Mouse (Mus musculus) cerebellum, adult 8-10 months (tissue): ENCODE measurements around the gene C9orf72.
"Not testable (repeated sequence)": the region's sequence is repeated elsewhere in the genome, so short reads cannot be mapped to it uniquely, and the experiment has no call there.

Experiments used
- DNase-seq: peaks from one replicate; pipeline ENCODE4 v3.0.0; 2022

The C9orf72 gene

GRCm38 (mm10) chr4:35225734-35226495, at the start of gene C9orf72:
Gene C9orf72, minus strand, starts transcription at chr4:35226175.
- DNase-seq: peak; percentile 97

- DNase-seq: no peak
These were observed 33.0 kb upstream of the C9orf72 start for GRCm38 (mm10) chr4:35259006-35259405.

DNA sequence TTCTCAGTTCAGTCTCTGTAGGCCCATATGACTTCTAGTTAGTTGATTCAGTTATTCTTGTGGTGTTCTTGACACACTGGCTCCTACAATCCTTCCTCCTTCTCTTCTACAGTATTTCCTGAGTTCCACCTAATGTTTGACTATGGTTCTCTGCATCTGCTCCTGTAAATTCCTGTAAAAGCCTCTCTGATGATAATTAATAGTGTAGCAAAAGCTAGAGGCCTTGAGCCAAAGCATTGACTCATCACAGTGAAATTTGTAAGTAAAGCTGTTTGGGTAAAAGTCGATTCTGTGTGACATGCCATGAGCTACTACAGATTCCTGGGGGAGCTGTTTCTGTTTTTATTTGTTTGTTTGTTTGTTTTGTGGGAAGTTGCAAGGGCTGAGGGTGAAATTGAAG, 18.0 kb upstream of the C9orf72 start:
- no peak for DNase-seq

DNA sequence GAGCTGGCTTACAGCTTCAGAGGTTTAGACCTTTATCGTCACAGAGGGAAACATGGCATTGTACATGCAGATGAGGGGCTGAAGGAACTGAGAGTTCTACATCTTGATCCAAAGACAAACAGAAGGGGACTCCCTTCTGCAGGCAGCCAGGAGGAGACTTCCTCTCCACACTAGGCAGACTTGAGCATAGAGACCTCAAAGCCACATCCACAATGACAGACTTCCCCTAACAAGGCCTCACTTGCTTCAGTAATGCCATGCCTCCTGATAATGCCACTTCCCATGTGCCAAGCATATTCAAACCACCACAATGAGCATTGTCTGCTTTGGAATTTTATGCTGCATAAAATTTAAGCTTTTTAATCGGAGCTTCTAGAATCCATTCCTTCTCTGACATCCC, 15.8 kb upstream of the C9orf72 start:
- DNase-seq: no peak

- no peak for DNase-seq
These were observed 12.7 kb upstream of the C9orf72 start for GRCm38 (mm10) chr4:35238696-35239095.

DNA sequence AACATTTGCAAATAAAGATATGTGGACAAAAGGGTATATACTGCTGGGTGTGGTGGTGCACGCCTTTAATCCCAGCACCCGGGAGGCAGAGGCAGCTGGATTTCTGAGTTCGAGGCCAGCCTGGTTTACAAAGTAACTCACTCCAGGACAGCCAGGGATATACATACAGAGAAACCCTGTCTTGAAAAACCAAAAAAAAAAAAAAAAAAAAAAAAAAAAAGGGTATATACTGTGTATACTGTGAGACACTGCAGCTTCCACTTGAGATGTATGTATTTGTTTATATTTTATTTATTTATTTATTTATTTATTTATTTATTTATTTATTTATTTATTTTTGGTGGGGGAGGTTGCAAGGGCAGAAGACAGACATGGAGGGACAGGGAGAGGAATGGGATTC, 12.3 kb upstream of the C9orf72 start:
- not testable (repeated sequence) for DNase-seq

DNA sequence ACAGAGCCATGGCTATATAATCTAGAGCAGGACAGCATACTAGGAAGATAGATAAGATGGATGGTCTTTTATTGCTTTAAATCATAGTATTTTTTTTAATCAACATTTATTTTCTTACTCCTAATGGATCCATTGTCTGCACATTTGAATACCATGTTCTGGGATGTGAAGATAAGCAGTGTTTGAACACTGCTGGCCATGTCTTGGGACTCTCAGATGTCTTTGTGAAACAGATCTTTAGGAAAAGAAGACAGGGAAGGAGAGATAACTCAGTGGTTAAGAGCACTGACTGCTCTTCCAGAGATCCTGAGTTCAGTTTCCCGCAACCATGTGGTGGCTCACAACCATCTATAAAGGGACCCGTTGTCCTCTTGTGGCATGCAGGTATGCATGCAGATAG, 10.3 kb upstream of the C9orf72 start:
- no peak for DNase-seq

DNA sequence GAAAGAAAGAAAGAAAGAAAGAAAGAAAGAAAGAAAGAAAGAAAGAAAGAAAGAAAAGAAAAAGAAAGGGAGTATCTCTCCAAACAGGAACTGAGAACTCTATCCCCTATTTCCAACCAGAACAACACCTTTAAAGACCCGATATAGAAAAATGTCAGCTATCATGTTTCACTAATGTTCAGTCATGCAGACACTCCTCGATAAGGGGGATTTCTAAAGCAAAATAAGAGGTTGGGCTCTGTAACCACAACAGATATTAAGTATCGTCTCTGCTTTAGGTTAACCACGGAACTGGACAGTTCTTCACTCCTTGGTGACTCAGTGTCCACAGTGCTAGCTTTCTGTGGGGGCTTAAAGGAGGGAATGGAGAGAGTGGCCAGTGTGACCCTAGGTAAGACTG, 2.3 kb upstream of the C9orf72 start:
- no peak for DNase-seq

- DNase-seq: no peak
These were observed 569 bp upstream of the C9orf72 start for GRCm38 (mm10) chr4:35226496-35226992.

- no peak for DNase-seq
These were observed 738 bp downstream of the C9orf72 start for GRCm38 (mm10) chr4:35225141-35225733.

GRCm38 (mm10) chr4:35224101-35224500, 1.9 kb downstream of the C9orf72 start:
- DNase-seq: no peak

GRCm38 (mm10) chr4:35223376-35223988, 2.5 kb downstream of the C9orf72 start:
- no peak for DNase-seq

GRCm38 (mm10) chr4:35221903-35222302, 4.1 kb downstream of the C9orf72 start:
- no peak for DNase-seq

GRCm38 (mm10) chr4:35221131-35221530, 4.8 kb downstream of the C9orf72 start:
- DNase-seq: no peak

- DNase-seq: no peak
These were observed 5.8 kb downstream of the C9orf72 start for GRCm38 (mm10) chr4:35220108-35220731.

- no peak for DNase-seq
These were observed 21.3 kb downstream of the C9orf72 start for GRCm38 (mm10) chr4:35204659-35205058.

DNA sequence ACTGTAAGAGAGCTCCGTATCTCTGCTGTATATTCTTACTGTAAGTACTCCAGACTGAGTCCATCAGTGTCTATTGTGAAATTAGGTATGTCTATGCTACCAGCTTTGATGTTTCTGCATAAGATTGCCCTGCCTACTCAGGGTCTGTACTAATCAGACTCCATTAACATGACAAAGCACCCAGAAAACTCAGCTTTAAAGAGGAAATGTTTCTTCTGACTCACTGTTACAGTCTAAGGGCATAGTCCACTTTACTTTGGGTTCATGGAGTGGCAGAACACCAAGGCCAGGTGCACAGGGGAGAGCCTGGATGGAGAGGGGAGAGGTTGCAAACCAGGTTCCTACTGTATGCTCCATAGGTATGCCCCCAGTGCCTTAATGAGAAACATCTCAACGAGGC, 22.3 kb downstream of the C9orf72 start:
- no peak for DNase-seq

DNA sequence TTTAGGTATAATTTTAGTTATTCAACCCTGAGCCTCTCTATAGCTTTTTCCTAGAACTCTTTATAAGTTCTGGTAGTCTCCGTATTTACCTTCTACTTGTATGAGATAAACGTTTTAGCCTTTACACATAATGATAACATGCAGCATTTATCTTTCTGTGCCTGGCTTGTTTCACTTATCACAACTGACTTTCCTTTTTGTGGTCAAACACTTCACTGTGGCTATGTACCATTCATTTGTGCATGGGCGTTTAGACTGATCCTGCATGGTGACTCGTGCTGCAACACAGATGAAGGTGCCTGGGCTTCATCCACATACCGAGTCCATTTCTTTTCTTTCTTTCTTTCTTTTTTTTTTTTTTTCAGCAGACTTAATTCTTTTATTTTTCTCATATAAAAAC, 24.3 kb downstream of the C9orf72 start:
- DNase-seq: no peak

GRCm38 (mm10) chr4:35192725-35193124, 33.2 kb downstream of the C9orf72 start:
- DNase-seq: no peak

DNA sequence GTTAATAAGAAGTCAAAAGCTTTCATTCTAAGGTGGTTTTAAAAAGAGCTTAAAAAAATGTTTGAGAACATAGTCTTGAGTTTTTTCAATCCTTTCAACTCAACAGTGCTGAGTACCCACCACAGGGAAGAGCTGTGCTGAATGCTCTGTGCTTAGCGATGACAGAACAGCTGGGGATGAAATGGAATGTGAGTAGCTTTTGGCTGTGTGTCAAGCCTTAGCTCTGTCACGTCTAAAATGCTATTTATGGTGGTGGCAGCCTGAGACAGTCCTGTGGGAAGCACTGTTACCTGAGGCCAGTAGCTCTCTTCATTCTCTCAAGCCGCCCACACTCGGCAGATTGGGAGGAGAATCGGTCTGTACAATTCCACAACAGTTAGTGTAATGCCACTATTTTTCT, 36.2 kb downstream of the C9orf72 start:
- no peak for DNase-seq

- DNase-seq: no peak
These were observed 38.2 kb downstream of the C9orf72 start for GRCm38 (mm10) chr4:35187617-35188326.

GRCm38 (mm10) chr4:35177926-35178645, 47.9 kb downstream of the C9orf72 start:
- DNase-seq: no peak
